Mouse (Mus musculus): ENCODE measurements around the gene Slco3a1. TPM values are rescaled to one million over a fixed set of nuclear protein-coding genes. Genes with fewer than 3 reads are reported as not detected.
"Not testable (repeated sequence)": the region's sequence is repeated elsewhere in the genome, so short reads cannot be mapped to it uniquely, and the experiment has no call there.

Slco3a1 gene
- polyA plus RNA-seq, 1 experiment from 2014 or later, result 19.8 TPM

DNA sequence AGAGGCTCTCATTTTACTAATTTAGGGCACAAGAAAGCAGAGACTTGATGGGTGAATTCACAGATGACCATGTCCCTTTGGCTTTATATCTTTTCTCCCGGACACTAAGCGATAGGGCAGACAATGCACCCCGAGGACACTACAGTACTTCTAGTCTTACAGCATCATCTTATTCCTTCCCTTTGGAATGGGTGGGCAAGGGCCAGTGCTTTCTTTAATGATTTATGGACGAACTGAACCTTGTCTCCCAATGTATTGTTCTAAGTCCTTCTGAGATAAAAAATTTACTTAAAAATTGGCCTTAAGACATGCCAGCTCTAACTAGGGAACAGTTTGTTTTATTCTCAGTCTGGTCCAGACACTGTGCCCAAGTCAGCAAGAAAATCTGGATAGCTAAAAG lies 134.9 kb downstream of the Slco3a1 start:
- H3K4me1 ChIP-seq (replicated peaks; ENCODE audit: insufficient read depth, low read length), result peaks cover 8% of the 10 kb centered on the region; the same call in 1 of the 2 replicates
- no peaks in the 10 kb centered on the region for H3K27me3 ChIP-seq (ENCODE audit: insufficient read depth, low read length)
- H3K27ac ChIP-seq, result no peak overlapping the region
- WGBS, result 78% methylated on average over 4 of the region's 4 CpGs
- DNase-seq (ENCODE audit: low spot score) (no peak), ATAC-seq (replicated peaks; ENCODE audit: low FRiP score, low read depth) (no peak)
- no peak overlapping the region for H3K9ac ChIP-seq (ENCODE audit: low read depth, low read length)
- H3K36me3 ChIP-seq (ENCODE audit: insufficient read depth, low read length), result no peaks in the 10 kb centered on the region
- H3K4me3 ChIP-seq (replicated peaks; ENCODE audit: low read depth, low read length), result no peak overlapping the region
- H3K4me2 ChIP-seq (ENCODE audit: low read length), result no peak overlapping the region
- H3K9me3 ChIP-seq (replicated peaks; ENCODE audit: low read length), result no peaks in the 10 kb centered on the region
- TF ChIP-seq CTCF (IDR thresholded peaks at IDR 0.05; ENCODE audit: low read depth), result no peak

GRCm38 (mm10) chr7:74417009-74417408 lies 137.6 kb downstream of the Slco3a1 start:
- H3K9me3 ChIP-seq (replicated peaks; ENCODE audit: low read length), result no peaks in the 10 kb centered on the region
- ATAC-seq (replicated peaks; ENCODE audit: low FRiP score, low read depth), result no peak
- H3K4me2 ChIP-seq (ENCODE audit: low read length), result no peak overlapping the region
- no peak overlapping the region for H3K9ac ChIP-seq (ENCODE audit: low read depth, low read length)
- 19% methylated on average over 6 of the region's 6 CpGs for WGBS
- no peaks in the 10 kb centered on the region for H3K27me3 ChIP-seq (ENCODE audit: insufficient read depth, low read length)
- no peak for TF ChIP-seq CTCF (IDR thresholded peaks at IDR 0.05; ENCODE audit: low read depth)
- DNase-seq (ENCODE audit: low spot score), result peak; percentile 46
- H3K36me3 ChIP-seq (ENCODE audit: insufficient read depth, low read length), result no peaks in the 10 kb centered on the region
- H3K27ac ChIP-seq, result no peak overlapping the region
- no peak overlapping the region for H3K4me3 ChIP-seq (replicated peaks; ENCODE audit: low read depth, low read length)
- no peaks in the 10 kb centered on the region for H3K4me1 ChIP-seq (replicated peaks; ENCODE audit: insufficient read depth, low read length)

DNA sequence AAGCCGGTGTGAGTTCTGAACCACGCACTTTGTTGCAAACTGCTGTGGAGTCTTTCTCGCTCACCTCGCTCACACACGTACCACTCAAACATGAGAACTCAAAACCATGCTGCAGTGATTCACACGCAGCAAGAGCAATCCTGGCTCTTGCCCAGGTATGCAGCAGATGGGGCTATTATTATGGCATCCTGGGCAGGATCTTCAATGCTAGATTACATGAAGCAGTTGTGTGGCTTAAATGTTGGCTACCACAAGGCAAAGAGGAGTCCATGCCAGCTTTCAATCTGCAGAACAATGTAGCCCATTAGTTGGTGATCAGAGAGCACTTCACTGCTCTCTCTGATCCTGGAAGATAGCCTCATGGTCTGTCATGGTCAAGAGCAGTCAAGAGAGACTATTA lies 139.3 kb downstream of the Slco3a1 start:
- Histone ChIP-seq H3K27ac (no peak overlapping the region), H3K27me3 (ENCODE audit: insufficient read depth, low read length) (no peaks in the 10 kb centered on the region), H3K9me3 (replicated peaks; ENCODE audit: low read length) (no peaks in the 10 kb centered on the region), H3K4me2 (ENCODE audit: low read length) (no peak overlapping the region), H3K4me3 (replicated peaks; ENCODE audit: low read depth, low read length) (no peak overlapping the region), H3K9ac (ENCODE audit: low read depth, low read length) (no peak overlapping the region), H3K36me3 (ENCODE audit: insufficient read depth, low read length) (no peaks in the 10 kb centered on the region), H3K4me1 (replicated peaks; ENCODE audit: insufficient read depth, low read length) (no peaks in the 10 kb centered on the region)
- WGBS, result 95% methylated on average over 6 of the region's 6 CpGs
- TF ChIP-seq CTCF (IDR thresholded peaks at IDR 0.05; ENCODE audit: low read depth), result no peak
- DNase-seq (ENCODE audit: low spot score) (no peak), ATAC-seq (replicated peaks; ENCODE audit: low FRiP score, low read depth) (no peak)

GRCm38 (mm10) chr7:74413738-74414716 lies 140.6 kb downstream of the Slco3a1 start:
- Histone ChIP-seq H3K36me3 (ENCODE audit: insufficient read depth, low read length) (no peaks in the 10 kb centered on the region), H3K27me3 (ENCODE audit: insufficient read depth, low read length) (no peaks in the 10 kb centered on the region), H3K9me3 (replicated peaks; ENCODE audit: low read length) (no peaks in the 10 kb centered on the region), H3K27ac (no peak overlapping the region), H3K4me3 (replicated peaks; ENCODE audit: low read depth, low read length) (no peak overlapping the region), H3K4me2 (ENCODE audit: low read length) (no peak overlapping the region), H3K4me1 (replicated peaks; ENCODE audit: insufficient read depth, low read length) (no peaks in the 10 kb centered on the region), H3K9ac (ENCODE audit: low read depth, low read length) (no peak overlapping the region)
- TF ChIP-seq CTCF (IDR thresholded peaks at IDR 0.05; ENCODE audit: low read depth), result no peak
- no peak for ATAC-seq (replicated peaks; ENCODE audit: low FRiP score, low read depth)
- 67% methylated on average over 9 of the region's 9 CpGs for WGBS
- DNase-seq (ENCODE audit: low spot score), result no peak

DNA sequence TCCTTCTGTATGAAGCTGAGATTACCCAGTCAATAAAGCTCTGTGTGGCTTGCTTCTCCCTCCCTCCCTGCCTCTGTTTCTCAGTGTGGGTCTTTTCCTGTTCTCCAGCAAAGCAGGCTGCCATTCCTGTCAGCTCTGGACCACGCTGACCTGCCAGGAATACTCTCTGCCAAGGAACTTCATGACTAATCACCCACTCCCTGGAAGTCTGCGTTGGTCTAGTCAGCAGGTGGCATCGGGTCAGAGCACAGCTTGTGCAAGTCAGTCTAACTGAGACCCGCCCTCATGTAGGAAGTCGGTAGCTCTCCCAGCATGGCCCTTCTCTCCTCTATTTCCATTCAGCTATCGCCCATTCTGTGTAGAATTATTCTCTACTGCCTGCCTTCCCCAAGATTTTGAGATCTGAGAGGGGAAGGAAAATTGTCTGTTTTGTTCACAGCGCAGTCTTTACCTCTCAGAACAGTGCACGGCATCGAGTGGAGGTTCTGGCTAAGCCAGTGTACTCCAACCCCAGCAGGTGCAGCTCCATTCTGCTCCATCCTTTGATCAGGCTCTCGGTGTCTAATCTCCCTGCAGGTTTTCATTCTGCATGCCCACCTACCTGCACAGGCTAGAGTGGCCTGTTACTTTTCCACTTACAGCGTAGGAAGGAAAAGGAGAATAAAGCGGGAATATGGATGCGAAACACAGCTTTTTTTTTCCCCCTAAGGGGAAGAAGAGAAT lies 145.8 kb downstream of the Slco3a1 start:
- Histone ChIP-seq H3K4me3 (replicated peaks; ENCODE audit: low read depth, low read length) (no peak overlapping the region), H3K9ac (ENCODE audit: low read depth, low read length) (no peak overlapping the region), H3K27ac (no peak overlapping the region), H3K4me2 (ENCODE audit: low read length) (no peak overlapping the region), H3K4me1 (replicated peaks; ENCODE audit: insufficient read depth, low read length) (no peaks in the 10 kb centered on the region), H3K27me3 (ENCODE audit: insufficient read depth, low read length) (no peaks in the 10 kb centered on the region), H3K9me3 (replicated peaks; ENCODE audit: low read length) (no peaks in the 10 kb centered on the region), H3K36me3 (ENCODE audit: insufficient read depth, low read length) (no peaks in the 10 kb centered on the region)
- 58% methylated on average over 13 of the region's 13 CpGs for WGBS
- ATAC-seq (replicated peaks; ENCODE audit: low FRiP score, low read depth) (0 out of 2 replicates have a peak, but pooled peaks have one; percentile 57), DNase-seq (ENCODE audit: low spot score) (no peak)
- TF ChIP-seq CTCF (IDR thresholded peaks at IDR 0.05; ENCODE audit: low read depth), result no peak

DNA sequence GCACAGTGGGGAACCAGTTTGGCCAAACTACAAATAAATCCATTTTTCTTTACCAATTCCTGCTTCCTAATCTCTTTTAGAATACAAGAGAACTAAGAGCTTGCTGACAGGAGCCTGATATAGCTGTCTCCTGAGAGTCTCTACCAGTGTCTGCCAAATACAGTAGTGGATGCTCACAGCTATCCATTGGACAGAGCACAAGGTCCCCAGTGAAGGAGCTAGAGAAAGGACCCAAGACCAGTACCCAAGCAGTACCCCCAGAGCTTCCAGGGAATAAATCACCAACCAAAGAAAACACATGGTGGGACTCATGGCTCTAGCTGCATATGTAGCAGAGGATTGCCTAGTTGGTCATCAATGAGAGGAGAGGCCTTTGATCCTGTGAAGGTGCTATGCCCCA lies 146.7 kb downstream of the Slco3a1 start:
- not testable (repeated sequence) for DNase-seq (ENCODE audit: low spot score); H3K36me3 ChIP-seq (ENCODE audit: insufficient read depth, low read length); H3K27me3 ChIP-seq (ENCODE audit: insufficient read depth, low read length); H3K9ac ChIP-seq (ENCODE audit: low read depth, low read length); H3K9me3 ChIP-seq (replicated peaks; ENCODE audit: low read length); H3K4me3 ChIP-seq (replicated peaks; ENCODE audit: low read depth, low read length); H3K4me2 ChIP-seq (ENCODE audit: low read length); ATAC-seq (replicated peaks; ENCODE audit: low FRiP score, low read depth); H3K27ac ChIP-seq; H3K4me1 ChIP-seq (replicated peaks; ENCODE audit: insufficient read depth, low read length)

Measured in kidney, postnatal 0 days (tissue).